Mouse (Mus musculus) spleen, postnatal 14 days (tissue): ENCODE results near the gene Olfr1231.

ENCODE experiments used
- DNase-seq, 2 experiments: peaks; one replicate each; pipeline ENCODE4 v3.0.0; 2021 to 2022; ENCODE audit warnings: low spot score in 2 of 2

The Olfr1231 gene

DNA sequence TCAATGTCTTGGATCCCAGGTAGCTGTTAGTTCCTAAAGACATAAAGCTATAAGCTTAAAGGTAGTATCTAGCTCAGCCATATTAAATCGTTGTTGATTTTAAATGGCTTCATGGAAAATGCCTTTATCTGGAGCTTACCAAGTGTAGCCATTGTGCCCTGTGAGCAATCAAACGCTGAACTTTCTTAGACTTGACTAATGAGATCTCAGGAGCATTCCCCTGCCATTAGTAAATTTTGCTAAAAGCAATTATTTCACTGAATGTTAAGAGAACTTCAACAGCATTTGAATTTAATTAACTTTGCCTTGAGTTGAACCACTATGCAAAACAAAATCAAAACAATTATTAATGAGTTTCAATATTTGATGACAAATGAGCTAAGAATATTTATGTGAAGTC is at the start of gene Olfr1231:
TSS of gene Olfr1231 (minus strand) at position 101 of the 400 bp plus-strand sequence.
- DNase-seq, result no peak

DNA sequence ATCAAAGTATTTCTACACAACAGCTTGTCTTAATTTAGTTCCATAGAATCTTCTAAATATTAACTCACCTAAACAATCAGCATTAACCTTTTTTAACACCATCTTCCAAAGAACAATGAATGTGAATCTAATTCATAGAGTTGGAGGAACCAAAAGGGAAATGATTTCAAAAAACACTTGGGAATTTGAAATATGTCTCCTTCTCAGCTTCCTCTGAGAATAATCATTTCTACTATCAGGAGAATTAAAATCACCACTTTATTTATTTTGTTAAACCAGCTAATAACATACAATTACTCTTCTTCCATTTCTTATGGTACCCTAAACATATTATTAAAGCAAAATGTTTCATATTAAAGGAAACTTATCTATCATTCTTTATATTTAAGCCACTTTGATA is 35.4 kb upstream of the Olfr1231 start, which contains the start of gene Olfr1233:
TSS of gene Olfr1233 (minus strand) at position 101 of the 400 bp plus-strand sequence.
- no peak for DNase-seq

DNA sequence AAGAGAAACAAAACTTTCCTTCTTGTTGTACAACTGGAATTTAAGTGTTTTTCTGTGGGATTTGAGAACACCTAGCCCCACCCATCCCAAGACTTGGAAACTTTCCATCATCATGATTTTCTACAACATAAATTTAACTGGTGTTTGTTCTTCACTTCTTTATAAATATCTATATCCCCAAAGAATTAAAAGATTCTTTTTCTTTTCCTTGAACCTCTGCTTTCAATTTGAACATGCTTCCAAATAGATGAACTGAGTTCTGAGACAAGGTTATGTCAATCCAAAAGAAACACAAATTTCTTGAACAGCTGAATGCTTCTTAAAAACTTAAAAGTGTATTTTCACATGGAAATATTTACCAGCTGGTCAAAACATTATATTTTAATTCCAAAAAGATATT is 22.7 kb upstream of the Olfr1231 start, which contains the start of gene Olfr1232:
TSS of gene Olfr1232 (minus strand) at position 101 of the 400 bp plus-strand sequence.
- DNase-seq, result no peak

DNA sequence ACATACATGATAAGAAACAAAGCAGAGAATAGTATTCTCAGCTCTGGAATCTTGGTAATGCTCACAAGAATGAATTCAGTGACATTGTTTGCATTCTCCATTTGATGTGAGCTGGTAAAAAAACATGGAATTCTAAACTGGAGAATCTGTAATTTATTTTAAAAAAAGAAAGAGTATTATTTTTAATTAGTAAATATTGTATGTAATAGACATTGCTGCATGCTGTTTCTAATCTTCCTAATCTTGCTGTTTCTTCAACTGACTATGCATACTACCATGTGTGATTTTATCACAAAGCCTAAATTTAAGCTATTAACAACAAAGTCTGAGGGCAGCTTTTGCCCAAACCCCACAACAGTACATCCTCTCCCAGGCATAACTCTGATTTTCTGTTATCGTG is 9.7 kb downstream of the Olfr1231 start, which contains the start of gene Olfr1230:
TSS of gene Olfr1230 (minus strand) at position 101 of the 400 bp plus-strand sequence.
- DNase-seq, result no peak

DNA sequence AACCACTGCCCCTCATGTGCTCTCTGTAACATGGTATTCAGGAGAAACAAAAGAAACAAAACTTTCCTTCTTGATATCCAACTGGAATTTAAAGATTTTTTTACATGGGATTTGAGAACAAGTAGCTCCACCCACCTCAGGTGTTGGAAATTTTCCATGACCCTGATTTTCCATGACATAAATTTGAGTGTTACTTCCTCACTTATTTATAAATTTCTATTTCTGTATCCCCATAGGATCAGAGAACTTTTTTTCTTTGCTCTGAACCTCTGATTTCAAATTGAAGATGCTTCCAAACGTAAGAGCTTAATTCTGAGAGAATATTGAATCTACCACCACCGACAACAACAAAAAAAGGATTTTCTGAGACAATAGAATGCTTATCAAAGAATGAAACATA is 19.0 kb downstream of the Olfr1231 start, which contains the start of gene Olfr1229:
TSS of gene Olfr1229 (minus strand) at position 101 of the 400 bp plus-strand sequence.
- DNase-seq, result no peak

DNA sequence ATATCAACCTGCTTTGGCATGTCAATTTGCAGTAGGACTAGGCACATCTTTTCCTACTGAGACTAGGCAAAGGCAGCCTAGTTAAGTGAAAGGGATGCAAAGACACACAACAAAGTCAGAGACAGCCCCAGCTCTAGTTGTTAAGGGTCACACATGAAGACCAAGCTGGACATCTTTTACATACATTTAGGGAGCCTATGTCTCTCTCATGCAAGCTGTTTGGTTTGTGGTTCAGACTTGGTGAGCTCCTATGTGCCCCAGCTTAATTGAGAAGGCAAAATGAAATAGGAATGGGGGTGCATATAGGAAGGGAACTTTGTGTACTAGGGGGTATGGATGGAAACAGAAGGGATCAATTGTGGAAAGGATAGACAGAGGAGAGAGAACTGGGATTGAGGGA is 52.9 kb downstream of the Olfr1231 start, which contains the start of gene Olfr1228:
TSS of gene Olfr1228 (minus strand) at position 101 of the 400 bp plus-strand sequence.
- no peak for DNase-seq
